Mouse (Mus musculus): Measurements from ENCODE around the gene Dnajb12.

DNA sequence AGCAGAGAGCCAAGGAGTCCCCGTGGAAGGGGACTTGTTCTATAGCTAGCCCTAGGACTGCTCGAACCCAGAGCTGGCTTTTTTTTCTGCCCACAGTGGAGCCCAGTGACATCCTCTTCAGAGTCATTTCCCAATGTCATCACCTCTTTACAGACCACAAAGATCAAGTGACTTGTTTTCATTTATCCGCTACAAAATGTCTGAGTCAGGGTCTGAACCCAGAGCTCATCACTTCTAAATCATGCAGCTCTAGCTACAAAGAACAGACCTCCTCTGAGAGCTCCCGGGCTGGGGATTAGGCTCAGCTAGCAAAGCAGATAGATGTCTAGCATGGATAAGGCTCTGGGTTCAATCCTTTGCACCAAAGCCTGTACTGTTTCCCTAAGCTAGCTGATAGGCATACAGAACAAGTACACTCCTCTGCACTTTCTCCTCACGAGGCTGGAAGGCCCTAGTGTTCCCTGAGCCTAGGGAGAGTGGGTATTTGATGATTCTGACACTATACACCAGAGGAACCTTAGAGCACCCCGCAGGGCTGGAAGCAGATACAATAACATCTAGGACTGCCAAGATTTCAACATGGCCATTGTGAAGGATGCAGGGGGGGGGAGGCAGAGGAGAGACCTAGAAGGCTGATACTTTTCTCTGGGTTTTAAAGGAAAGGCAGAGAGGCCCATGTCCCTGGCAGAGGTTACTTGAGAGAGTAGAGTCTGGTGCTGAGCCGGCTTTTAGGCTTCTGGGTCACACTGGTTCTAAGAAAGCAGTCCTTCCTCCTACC is 68.1 kb downstream of the Dnajb12 start:
- no peak for TF ChIP-seq CTCF (IDR thresholded peaks at IDR 0.05; ENCODE audit: low read depth)
- no peak for TF ChIP-seq EP300 (IDR thresholded peaks at IDR 0.05; ENCODE audit: low read depth)

All from liver, embryonic 14.5 days (tissue).